Mouse (Mus musculus) R1 (cell line): ENCODE data around the gene Sdhaf1.

Experiments used
- DNase-seq: peaks from one replicate; pipeline ENCODE4 v3.0.0-alpha.2; 2018; ENCODE audit warnings: low read depth, low spot score

The Sdhaf1 gene

GRCm38 (mm10) chr7:30323795-30324194 is at the start of gene Sdhaf1:
Gene Sdhaf1, minus strand, starts transcription at chr7:30323895.
- no peak for DNase-seq

GRCm38 (mm10) chr7:30367466-30367865 is 43.8 kb upstream of the Sdhaf1 start:
- no peak for DNase-seq

- DNase-seq, result no peak
Observed at GRCm38 (mm10) chr7:30363344-30363738, 39.6 kb upstream of the Sdhaf1 start.

GRCm38 (mm10) chr7:30362652-30363343 is 39.1 kb upstream of the Sdhaf1 start, which contains the start of gene Lrfn3:
Gene Lrfn3, minus strand, starts transcription at chr7:30362772.
- DNase-seq, result peak; percentile 82

GRCm38 (mm10) chr7:30360028-30360427 is 36.3 kb upstream of the Sdhaf1 start:
- no peak for DNase-seq

GRCm38 (mm10) chr7:30359276-30359865 is 35.7 kb upstream of the Sdhaf1 start:
- DNase-seq, result no peak

GRCm38 (mm10) chr7:30358378-30359186 is 34.9 kb upstream of the Sdhaf1 start:
- DNase-seq, result no peak

- DNase-seq, result no peak
Observed at GRCm38 (mm10) chr7:30354059-30354458, 30.4 kb upstream of the Sdhaf1 start.

- peak; percentile 87 for DNase-seq
Observed at GRCm38 (mm10) chr7:30353279-30353822, 29.7 kb upstream of the Sdhaf1 start.

GRCm38 (mm10) chr7:30347828-30348227 is 24.1 kb upstream of the Sdhaf1 start:
- peak; percentile 78 for DNase-seq

GRCm38 (mm10) chr7:30346635-30347379 is 23.1 kb upstream of the Sdhaf1 start:
- DNase-seq, result peak; percentile 76

GRCm38 (mm10) chr7:30339432-30340109 is 15.9 kb upstream of the Sdhaf1 start:
- DNase-seq, result no peak

- DNase-seq, result peak; percentile 92
Observed at GRCm38 (mm10) chr7:30336384-30336783, 12.7 kb upstream of the Sdhaf1 start.

- DNase-seq, result no peak
Observed at GRCm38 (mm10) chr7:30335688-30336087, 12.0 kb upstream of the Sdhaf1 start.

- no peak for DNase-seq
Observed at GRCm38 (mm10) chr7:30334563-30334962, 10.9 kb upstream of the Sdhaf1 start.

- no peak for DNase-seq
Observed at GRCm38 (mm10) chr7:30333436-30333835, 9.7 kb upstream of the Sdhaf1 start.

- DNase-seq, result no peak
Observed at GRCm38 (mm10) chr7:30332622-30333259, 9.0 kb upstream of the Sdhaf1 start.

- DNase-seq, result peak; percentile 99
Observed at GRCm38 (mm10) chr7:30331887-30332286, 8.2 kb upstream of the Sdhaf1 start.

GRCm38 (mm10) chr7:30328379-30328778 is 4.7 kb upstream of the Sdhaf1 start:
- DNase-seq, result no peak

GRCm38 (mm10) chr7:30327140-30327539 is 3.4 kb upstream of the Sdhaf1 start:
- DNase-seq, result peak; percentile 39
